Mouse (Mus musculus): ENCODE data around the gene Atg5. TPM values are rescaled to one million over a fixed set of nuclear protein-coding genes. Genes with fewer than 3 reads are reported as not detected.

Atg5 gene
- polyA plus RNA-seq, 1 experiment from 2014 or later, result 49.2 TPM

GRCm38 (mm10) chr10:44285935-44286334, 17.8 kb downstream of the Atg5 start:
- Histone ChIP-seq H3K4me3 (no peak overlapping the region), H3K4me1 (no peaks in the 10 kb centered on the region), H3K9ac (no peak overlapping the region), H3K27me3 (no peaks in the 10 kb centered on the region), H3K9me3 (no peaks in the 10 kb centered on the region), H3K27ac (no peak overlapping the region), H3K4me2 (replicated peaks) (no peak overlapping the region), H3K36me3 (peaks cover 34% of the 10 kb centered on the region)
- WGBS, result 89% methylated on average over 4 of the region's 4 CpGs
- ATAC-seq (ENCODE audit: insufficient number of reproducible peaks, insufficient read depth, low FRiP score, low TSS enrichment), result no peak

- Histone ChIP-seq H3K9me3 (no peaks in the 10 kb centered on the region), H3K4me3 (no peak overlapping the region), H3K36me3 (peaks cover 36% of the 10 kb centered on the region), H3K27me3 (no peaks in the 10 kb centered on the region), H3K27ac (no peak overlapping the region), H3K4me1 (no peaks in the 10 kb centered on the region), H3K9ac (no peak overlapping the region), H3K4me2 (replicated peaks) (no peak overlapping the region)
- ATAC-seq (ENCODE audit: insufficient number of reproducible peaks, insufficient read depth, low FRiP score, low TSS enrichment), result no peak
- 94% methylated on average over 2 of the region's 2 CpGs for WGBS
Observed at GRCm38 (mm10) chr10:44290876-44291275, 22.7 kb downstream of the Atg5 start.

- no peak overlapping the region for H3K27ac ChIP-seq
- H3K4me1 ChIP-seq, result no peaks in the 10 kb centered on the region
- peaks cover 26% of the 10 kb centered on the region for H3K36me3 ChIP-seq
- H3K9ac ChIP-seq, result no peak overlapping the region
- 44% methylated on average over 3 of the region's 3 CpGs for WGBS
- ATAC-seq (ENCODE audit: insufficient number of reproducible peaks, insufficient read depth, low FRiP score, low TSS enrichment), result no peak
- H3K27me3 ChIP-seq, result no peaks in the 10 kb centered on the region
- no peaks in the 10 kb centered on the region for H3K9me3 ChIP-seq
- no peak overlapping the region for H3K4me2 ChIP-seq (replicated peaks)
- H3K4me3 ChIP-seq, result no peak overlapping the region
Observed at GRCm38 (mm10) chr10:44292205-44292604, 24.0 kb downstream of the Atg5 start.

- no peak for ATAC-seq (ENCODE audit: insufficient number of reproducible peaks, insufficient read depth, low FRiP score, low TSS enrichment)
- H3K4me3 ChIP-seq, result no peak overlapping the region
- H3K4me2 ChIP-seq (replicated peaks), result no peak overlapping the region
- no peaks in the 10 kb centered on the region for H3K27me3 ChIP-seq
- H3K36me3 ChIP-seq, result peaks cover 6% of the 10 kb centered on the region; the same call in 1 of the 2 replicates
- no peak overlapping the region for H3K9ac ChIP-seq
- no peak overlapping the region for H3K27ac ChIP-seq
- 83% methylated on average over 9 of the region's 9 CpGs for WGBS
- H3K4me1 ChIP-seq, result no peaks in the 10 kb centered on the region
- no peaks in the 10 kb centered on the region for H3K9me3 ChIP-seq
Observed at GRCm38 (mm10) chr10:44299165-44299564, 31.0 kb downstream of the Atg5 start.

- no peak overlapping the region for H3K9ac ChIP-seq
- H3K27ac ChIP-seq, result no peak overlapping the region
- no peaks in the 10 kb centered on the region for H3K27me3 ChIP-seq
- H3K4me2 ChIP-seq (replicated peaks), result no peak overlapping the region
- H3K9me3 ChIP-seq, result no peaks in the 10 kb centered on the region
- peaks cover 10% of the 10 kb centered on the region for H3K36me3 ChIP-seq
- no peaks in the 10 kb centered on the region for H3K4me1 ChIP-seq
- H3K4me3 ChIP-seq, result no peak overlapping the region
- whole genome bisulfite sequencing, result 93% methylated on average over 4 of the region's 4 CpGs
- ATAC-seq (ENCODE audit: insufficient number of reproducible peaks, insufficient read depth, low FRiP score, low TSS enrichment), result no peak
Observed at GRCm38 (mm10) chr10:44300078-44300477, 31.9 kb downstream of the Atg5 start.

GRCm38 (mm10) chr10:44303648-44304329, 35.6 kb downstream of the Atg5 start:
- no peak overlapping the region for H3K4me3 ChIP-seq
- no peaks in the 10 kb centered on the region for H3K27me3 ChIP-seq
- no peak overlapping the region for H3K27ac ChIP-seq
- ATAC-seq (ENCODE audit: insufficient number of reproducible peaks, insufficient read depth, low FRiP score, low TSS enrichment), result no peak
- WGBS, result 93% methylated on average over 15 of the region's 15 CpGs
- H3K36me3 ChIP-seq, result peaks cover 15% of the 10 kb centered on the region
- no peaks in the 10 kb centered on the region for H3K4me1 ChIP-seq
- H3K9me3 ChIP-seq, result no peaks in the 10 kb centered on the region
- no peak overlapping the region for H3K9ac ChIP-seq
- no peak overlapping the region for H3K4me2 ChIP-seq (replicated peaks)

GRCm38 (mm10) chr10:44304330-44304717, 36.2 kb downstream of the Atg5 start:
- H3K27me3 ChIP-seq, result no peaks in the 10 kb centered on the region
- no peak overlapping the region for H3K4me2 ChIP-seq (replicated peaks)
- H3K36me3 ChIP-seq, result peaks cover 15% of the 10 kb centered on the region
- no peaks in the 10 kb centered on the region for H3K4me1 ChIP-seq
- no peak for ATAC-seq (ENCODE audit: insufficient number of reproducible peaks, insufficient read depth, low FRiP score, low TSS enrichment)
- H3K4me3 ChIP-seq, result no peak overlapping the region
- 86% methylated on average over 3 of the region's 3 CpGs for WGBS
- H3K27ac ChIP-seq, result no peak overlapping the region
- no peak overlapping the region for H3K9ac ChIP-seq
- H3K9me3 ChIP-seq, result no peaks in the 10 kb centered on the region

- Histone ChIP-seq H3K4me1 (no peaks in the 10 kb centered on the region), H3K9ac (no peak overlapping the region), H3K27ac (no peak overlapping the region), H3K4me3 (no peak overlapping the region), H3K4me2 (replicated peaks) (no peak overlapping the region), H3K36me3 (peaks cover 15% of the 10 kb centered on the region), H3K27me3 (no peaks in the 10 kb centered on the region), H3K9me3 (no peaks in the 10 kb centered on the region)
- no peak for ATAC-seq (ENCODE audit: insufficient number of reproducible peaks, insufficient read depth, low FRiP score, low TSS enrichment)
- WGBS, result 82% methylated on average over 3 of the region's 3 CpGs
Observed at GRCm38 (mm10) chr10:44304845-44305244, 36.7 kb downstream of the Atg5 start.

- peaks cover 15% of the 10 kb centered on the region for H3K36me3 ChIP-seq
- H3K9me3 ChIP-seq, result no peaks in the 10 kb centered on the region
- no peak overlapping the region for H3K4me2 ChIP-seq (replicated peaks)
- ATAC-seq (ENCODE audit: insufficient number of reproducible peaks, insufficient read depth, low FRiP score, low TSS enrichment), result no peak
- no peak overlapping the region for H3K9ac ChIP-seq
- no peak overlapping the region for H3K4me3 ChIP-seq
- 93% methylated on average over 6 of the region's 6 CpGs for WGBS
- H3K27me3 ChIP-seq, result no peaks in the 10 kb centered on the region
- no peak overlapping the region for H3K27ac ChIP-seq
- H3K4me1 ChIP-seq, result no peaks in the 10 kb centered on the region
Observed at GRCm38 (mm10) chr10:44306308-44306707, 38.1 kb downstream of the Atg5 start.

- no peak overlapping the region for H3K4me3 ChIP-seq
- H3K4me1 ChIP-seq, result 0 out of 2 replicates have a peak, but pooled peaks cover 11% of the 10 kb centered on the region
- no peak overlapping the region for H3K4me2 ChIP-seq (replicated peaks)
- no peaks in the 10 kb centered on the region for H3K27me3 ChIP-seq
- no peak overlapping the region for H3K9ac ChIP-seq
- ATAC-seq (ENCODE audit: insufficient number of reproducible peaks, insufficient read depth, low FRiP score, low TSS enrichment), result no peak
- peaks cover 15% of the 10 kb centered on the region for H3K36me3 ChIP-seq
- H3K9me3 ChIP-seq, result no peaks in the 10 kb centered on the region
- no peak overlapping the region for H3K27ac ChIP-seq
Observed at GRCm38 (mm10) chr10:44308280-44308679, 40.1 kb downstream of the Atg5 start.

GRCm38 (mm10) chr10:44309250-44309649, 41.1 kb downstream of the Atg5 start:
- ATAC-seq (ENCODE audit: insufficient number of reproducible peaks, insufficient read depth, low FRiP score, low TSS enrichment), result no peak
- Histone ChIP-seq H3K4me3 (no peak overlapping the region), H3K4me2 (replicated peaks) (no peak overlapping the region), H3K27me3 (no peaks in the 10 kb centered on the region), H3K36me3 (peaks cover 8% of the 10 kb centered on the region), H3K9ac (no peak overlapping the region), H3K4me1 (0 out of 2 replicates have a peak, but pooled peaks cover 11% of the 10 kb centered on the region), H3K9me3 (no peaks in the 10 kb centered on the region), H3K27ac (no peak overlapping the region)
- WGBS, result 86% methylated on average over 6 of the region's 6 CpGs

GRCm38 (mm10) chr10:44315276-44315675, 47.1 kb downstream of the Atg5 start:
- no peak for ATAC-seq (ENCODE audit: insufficient number of reproducible peaks, insufficient read depth, low FRiP score, low TSS enrichment)
- WGBS, result 45% methylated on average over 5 of the region's 5 CpGs
- H3K9ac ChIP-seq, result no peak overlapping the region
- 0 out of 2 replicates have a peak, but pooled peaks cover 3% of the 10 kb centered on the region for H3K36me3 ChIP-seq
- H3K27me3 ChIP-seq, result no peaks in the 10 kb centered on the region
- no peak overlapping the region for H3K4me3 ChIP-seq
- 0 out of 2 replicates have a peak, but pooled peaks cover 11% of the 10 kb centered on the region for H3K4me1 ChIP-seq
- H3K27ac ChIP-seq, result no peak overlapping the region
- H3K9me3 ChIP-seq, result no peaks in the 10 kb centered on the region
- H3K4me2 ChIP-seq (replicated peaks), result no peak overlapping the region
